Mouse (Mus musculus) testis, adult 2 months (tissue): ENCODE data around the gene Kri1.

Source experiments
- CTCF ChIP-seq: fragments of 200-500 bp; IDR thresholded peaks from 2 replicates; pipeline ENCODE4 v1.5.1; 2012; ENCODE audit warnings: low read depth, mild to moderate bottlenecking, inconsistent platforms, low read length, moderate library complexity; ENCODE audit not compliant: control insufficient read depth, insufficient read depth, insufficient replicate concordance
- POLR2A ChIP-seq: fragments of 200-500 bp; IDR thresholded peaks from 2 replicates; pipeline ENCODE4 v1.6.1; 2012; ENCODE audit warnings: low read depth, mild to moderate bottlenecking, inconsistent platforms, low read length, moderate library complexity; ENCODE audit not compliant: control insufficient read depth

DNA sequence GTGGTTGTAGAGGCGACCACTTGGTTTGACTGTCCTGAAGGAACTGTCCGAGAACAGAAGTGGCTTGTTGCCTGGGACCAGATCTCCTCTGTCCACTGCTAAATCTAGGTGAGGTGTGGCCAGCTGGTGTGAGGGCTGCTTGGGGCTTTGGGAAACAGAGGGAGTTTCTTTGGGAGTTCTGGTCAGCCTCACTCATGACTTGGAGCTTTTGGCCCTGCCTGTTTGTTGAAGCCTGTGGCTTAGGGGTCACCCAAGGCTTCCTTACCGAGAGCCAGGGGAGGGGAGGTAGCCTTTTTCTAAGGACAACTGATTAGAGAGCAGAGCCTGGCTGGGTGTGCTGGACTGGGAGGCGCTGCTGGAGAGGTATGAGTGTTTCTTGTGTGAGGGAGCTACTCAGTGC is 47.6 kb upstream of the Kri1 start:
- no peak for TF ChIP-seq CTCF
- no peak for TF ChIP-seq POLR2A
